Mouse (Mus musculus) CD4-positive, CD25-positive, alpha-beta regulatory T cell, adult 9 weeks (primary cell): ENCODE results near the gene Mrpl53. TPM values are rescaled to one million over a fixed set of nuclear protein-coding genes. Genes with fewer than 3 reads are reported as not detected.

Experiments
- polyA plus RNA-seq: library from polyadenylated mRNA; unstranded; fragments of 100-300 nt; shearing (Covaris generic); gene quantifications from one replicate; pipeline ENCODE4 v1.2.1, GENCODE M21; 2017

Gene Mrpl53
- polyA plus RNA-seq = 65.3 TPM

DNA sequence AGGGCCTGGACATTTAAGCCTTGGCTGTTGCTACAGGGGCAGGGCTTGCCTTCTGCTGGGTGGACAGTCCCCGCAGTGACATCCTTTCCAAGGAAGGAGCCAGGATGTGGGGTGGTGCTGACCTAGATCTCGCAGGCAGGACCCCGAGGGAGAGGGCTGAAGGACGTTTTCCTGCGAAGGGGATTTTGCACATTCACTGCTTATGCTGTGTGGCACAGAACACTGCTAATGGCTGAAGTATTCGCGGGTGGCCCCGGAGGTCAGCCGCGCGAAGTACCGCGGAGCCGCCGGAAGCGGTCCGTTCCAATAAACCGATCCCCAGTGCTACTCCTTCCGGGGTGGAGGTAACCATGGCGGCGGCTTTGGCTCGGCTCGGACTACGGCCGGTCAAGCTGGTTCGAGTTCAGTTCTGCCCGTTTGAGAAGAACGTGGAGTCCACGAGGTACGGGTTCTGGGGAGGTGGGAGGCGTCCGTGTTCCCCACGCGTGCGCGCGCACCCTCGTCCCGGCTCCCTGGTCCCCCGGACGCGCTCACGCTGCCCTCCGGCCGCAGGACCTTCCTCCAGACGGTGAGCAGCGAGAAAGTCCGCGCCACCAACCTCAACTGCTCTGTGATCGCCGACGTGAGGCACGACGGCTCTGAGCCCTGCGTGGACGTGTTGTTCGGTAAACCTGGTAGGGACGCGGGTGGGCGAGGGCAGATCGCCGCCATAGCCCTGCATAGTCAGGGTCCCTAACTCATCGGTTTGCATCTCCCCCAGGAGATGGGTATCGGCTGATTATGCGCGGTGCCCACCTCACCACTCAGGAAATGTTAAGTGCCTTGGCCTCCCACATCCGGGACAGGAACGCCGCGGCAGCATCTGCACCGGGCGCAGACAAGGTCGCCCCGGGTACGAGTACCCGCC is at the start of gene Mrpl53:
Mrpl53 (plus strand) TSS at position 279 of the 907 bp plus-strand sequence.

DNA sequence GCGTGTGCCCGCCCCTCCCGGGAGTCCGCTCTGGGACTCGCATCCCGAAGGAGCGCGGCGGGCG is 38.8 kb upstream of the Mrpl53 start, which contains the start of gene Tlx2:
Tlx2 (minus strand) TSS at position 47 of the 64 bp plus-strand sequence.

GRCm38 (mm10) chr6:83077630-83078323 is 31.1 kb upstream of the Mrpl53 start, which contains the start of gene Pcgf1:
Gene Pcgf1 (plus strand): TSS chr6:83077869.

GRCm38 (mm10) chr6:83086121-83087035 is 22.5 kb upstream of the Mrpl53 start, which contains the start of gene Lbx2:
Gene Lbx2 (plus strand): TSS chr6:83086367.

GRCm38 (mm10) chr6:83101316-83101687 is 7.5 kb upstream of the Mrpl53 start, which contains the start of the genes Ccdc142 and Gm42688:
Gene Ccdc142 (plus strand): TSS chr6:83101601.
Gene Gm42688 (plus strand): TSS chr6:83101617.

DNA sequence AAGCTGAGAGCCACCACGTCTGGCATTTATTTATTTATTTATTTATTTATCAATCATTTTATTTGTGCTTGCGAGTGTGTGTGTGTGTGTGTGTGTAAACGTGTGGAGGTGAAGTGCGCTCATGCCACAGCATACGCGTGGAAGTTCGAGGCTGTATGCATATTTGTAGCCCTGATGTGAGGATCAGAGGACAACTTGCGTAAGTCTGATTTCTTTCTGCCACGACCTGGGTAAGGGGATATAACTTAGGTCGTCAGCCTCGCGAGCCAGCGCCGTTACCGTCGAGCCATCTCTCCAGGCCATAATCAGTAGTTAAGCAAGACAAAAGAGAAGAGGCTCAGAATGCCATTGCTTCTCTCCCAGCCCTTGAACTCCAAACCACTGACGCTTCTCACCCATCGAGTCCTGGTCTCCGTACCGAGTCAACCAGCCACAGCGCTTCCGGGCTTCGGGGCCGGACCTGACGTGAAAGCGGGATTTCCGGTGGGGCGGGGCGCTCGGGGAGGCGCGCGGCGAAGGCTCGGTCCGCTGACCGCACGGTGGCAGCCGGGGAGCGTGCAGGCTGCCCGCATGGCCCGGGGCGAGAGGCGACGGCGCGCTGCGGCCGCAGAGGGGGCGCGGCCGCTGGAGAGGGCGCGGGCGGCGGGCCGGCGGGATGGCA is 6.3 kb downstream of the Mrpl53 start, which contains the start of gene Mogs:
Mogs (plus strand) TSS at position 486 of the 661 bp plus-strand sequence.

DNA sequence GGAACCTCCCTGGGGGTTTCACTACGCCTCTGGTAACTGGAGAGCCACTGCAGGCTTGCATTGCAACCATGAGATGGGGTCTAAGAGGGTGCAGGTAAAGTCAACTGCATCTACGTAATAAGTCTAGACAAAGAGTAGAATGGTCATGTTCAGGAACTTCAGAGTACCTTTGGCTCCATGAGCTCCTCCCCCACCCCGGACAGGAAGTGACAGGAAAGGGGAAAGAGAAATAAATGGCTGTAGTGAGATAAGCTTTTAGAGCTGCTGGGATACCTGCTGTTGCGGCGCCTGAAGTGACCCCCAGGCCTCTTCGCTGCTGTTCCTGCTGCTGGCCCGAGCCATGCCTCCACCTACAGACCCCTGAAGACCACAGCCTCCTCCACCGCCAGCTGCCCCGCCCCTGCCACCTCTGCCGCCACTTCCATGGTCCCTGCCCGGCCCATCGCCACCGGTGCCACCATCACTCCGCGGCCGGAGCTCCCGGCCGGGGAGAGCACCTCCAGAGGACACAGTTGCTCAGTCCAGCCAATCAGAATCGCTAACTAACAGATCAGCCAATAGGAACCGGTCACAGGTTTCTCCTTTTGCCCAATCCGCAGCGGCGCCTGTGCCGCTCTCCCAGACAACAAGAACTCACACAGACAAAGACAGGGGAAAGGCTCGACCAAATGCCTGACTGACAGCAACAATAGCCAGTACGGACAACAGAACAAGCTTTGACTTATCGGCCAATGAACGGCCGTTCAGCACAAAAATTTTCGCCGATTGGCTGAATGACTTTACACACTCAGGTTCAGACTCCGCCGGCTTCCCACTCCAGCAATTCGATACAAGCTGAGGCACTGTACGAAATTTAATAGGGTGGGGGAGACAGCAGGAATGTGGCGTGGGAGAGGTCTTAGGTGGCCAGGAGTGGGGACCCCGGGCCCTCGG is 12.4 kb downstream of the Mrpl53 start, which contains the start of gene Wbp1:
Wbp1 (minus strand) TSS at position 630 of the 933 bp plus-strand sequence.

GRCm38 (mm10) chr6:83125331-83125730 is 16.5 kb downstream of the Mrpl53 start, which contains the start of gene Ino80b:
Gene Ino80b (minus strand): TSS chr6:83125431.

GRCm38 (mm10) chr6:83134951-83135513 is 26.2 kb downstream of the Mrpl53 start, which contains the start of gene Rtkn:
Gene Rtkn (plus strand): TSS chr6:83135463.

GRCm38 (mm10) chr6:83156259-83156684 is 47.4 kb downstream of the Mrpl53 start, which contains the start of the genes Wdr54 and 1700003E16Rik:
Gene Wdr54 (minus strand): TSS chr6:83156397.
Gene 1700003E16Rik (plus strand): TSS chr6:83156404.

Other genes starting within 250 kb of the Mrpl53 start
- 2.9 TPM for gene Sema4f, start 169.3 kb upstream of the Mrpl53 start, polyA plus RNA-seq
- 2.2 TPM for gene M1ap, start 162.1 kb upstream of the Mrpl53 start, polyA plus RNA-seq
- 51.6 TPM for gene Dok1, start 75.6 kb upstream of the Mrpl53 start, polyA plus RNA-seq
- 0.16 TPM for gene Loxl3, start 74.9 kb upstream of the Mrpl53 start, polyA plus RNA-seq
- 371 TPM for gene Aup1, start 54.5 kb upstream of the Mrpl53 start, polyA plus RNA-seq
- gene Htra2, start 53.8 kb upstream of the Mrpl53 start, polyA plus RNA-seq = 70.9 TPM
- 3.3 TPM for gene Dqx1, start 51.2 kb upstream of the Mrpl53 start, polyA plus RNA-seq
- gene Tlx2, start 38.7 kb upstream of the Mrpl53 start, polyA plus RNA-seq = not detected
- gene Pcgf1, start 31.2 kb upstream of the Mrpl53 start, polyA plus RNA-seq = 42.8 TPM
- gene Lbx2, start 22.7 kb upstream of the Mrpl53 start, polyA plus RNA-seq = not detected
- gene Ccdc142, start 7.4 kb upstream of the Mrpl53 start, polyA plus RNA-seq = 4.4 TPM
- gene Gm42688, start 7.4 kb upstream of the Mrpl53 start, polyA plus RNA-seq = 3.9 TPM
- gene Mogs, start 6.5 kb downstream of the Mrpl53 start, polyA plus RNA-seq = 4.5 TPM
- gene Wbp1, start 12.5 kb downstream of the Mrpl53 start, polyA plus RNA-seq = 67.6 TPM
- 8.0 TPM for gene Ino80b, start 16.4 kb downstream of the Mrpl53 start, polyA plus RNA-seq
- gene Rtkn, start 26.4 kb downstream of the Mrpl53 start, polyA plus RNA-seq = 0.91 TPM
- gene Wdr54, start 47.4 kb downstream of the Mrpl53 start, polyA plus RNA-seq = 1.4 TPM
- gene 1700003E16Rik, start 47.4 kb downstream of the Mrpl53 start, polyA plus RNA-seq = not detected
- 67.1 TPM for gene Dctn1, start 56.9 kb downstream of the Mrpl53 start, polyA plus RNA-seq
- 0.94 TPM for gene Slc4a5, start 110.8 kb downstream of the Mrpl53 start, polyA plus RNA-seq
- gene Mthfd2, start 216.9 kb downstream of the Mrpl53 start, polyA plus RNA-seq = 85.7 TPM
- 67.5 TPM for gene Mob1a, start 217.0 kb downstream of the Mrpl53 start, polyA plus RNA-seq
- 41.7 TPM for gene Bola3, start 240.1 kb downstream of the Mrpl53 start, polyA plus RNA-seq